Mouse (Mus musculus) central nervous system, embryonic 18 days (tissue): ENCODE data around the gene Sfrp4. TPM values are rescaled to one million over a fixed set of nuclear protein-coding genes. Genes with fewer than 3 reads are reported as not detected.

Experiments used
- polyA plus RNA-seq: library from polyadenylated mRNA; depleted of rRNA; stranded (reverse); fragments of >200 nt; gene quantifications from 2 replicates; pipeline ENCODE4 v1.2.3, GENCODE M21; 2012; rRNA removed

The Sfrp4 gene
- 2.6 and 3.9 TPM in 2 replicates for polyA plus RNA-seq

DNA sequence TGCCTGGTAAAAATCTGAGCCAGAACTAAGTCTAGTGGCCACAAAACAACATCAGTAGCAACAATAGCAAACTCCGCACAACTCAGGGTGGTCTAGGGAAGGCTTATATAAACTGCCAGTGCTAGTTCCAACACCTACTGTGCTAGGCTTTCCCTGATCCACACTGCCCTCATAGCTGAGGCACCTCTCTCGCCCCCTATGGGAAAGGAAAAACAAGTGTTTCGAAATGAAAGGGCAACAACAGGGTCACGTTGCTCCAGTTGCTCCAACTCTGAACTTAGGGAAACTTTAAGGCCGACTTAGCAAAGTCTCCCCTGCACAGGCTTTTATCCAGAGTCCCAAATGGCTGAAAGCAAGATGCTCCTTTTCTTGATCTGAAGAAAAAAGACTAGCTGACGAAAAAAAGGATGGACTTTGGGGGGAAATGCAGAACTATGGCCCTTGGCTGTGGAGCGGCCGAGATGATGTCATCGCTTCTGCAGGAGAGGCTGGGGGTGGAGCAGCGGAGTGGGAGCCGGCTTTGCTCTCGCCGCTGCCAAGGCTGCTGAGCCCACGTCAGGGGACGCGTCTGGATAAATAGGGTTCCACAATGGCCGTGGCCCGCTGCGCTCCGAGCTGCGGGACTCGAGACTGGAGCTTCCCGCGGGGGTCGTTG lies at the start of gene Sfrp4:
Gene Sfrp4, plus strand, starts transcription at position 532 of the 655 bp plus-strand sequence.

DNA sequence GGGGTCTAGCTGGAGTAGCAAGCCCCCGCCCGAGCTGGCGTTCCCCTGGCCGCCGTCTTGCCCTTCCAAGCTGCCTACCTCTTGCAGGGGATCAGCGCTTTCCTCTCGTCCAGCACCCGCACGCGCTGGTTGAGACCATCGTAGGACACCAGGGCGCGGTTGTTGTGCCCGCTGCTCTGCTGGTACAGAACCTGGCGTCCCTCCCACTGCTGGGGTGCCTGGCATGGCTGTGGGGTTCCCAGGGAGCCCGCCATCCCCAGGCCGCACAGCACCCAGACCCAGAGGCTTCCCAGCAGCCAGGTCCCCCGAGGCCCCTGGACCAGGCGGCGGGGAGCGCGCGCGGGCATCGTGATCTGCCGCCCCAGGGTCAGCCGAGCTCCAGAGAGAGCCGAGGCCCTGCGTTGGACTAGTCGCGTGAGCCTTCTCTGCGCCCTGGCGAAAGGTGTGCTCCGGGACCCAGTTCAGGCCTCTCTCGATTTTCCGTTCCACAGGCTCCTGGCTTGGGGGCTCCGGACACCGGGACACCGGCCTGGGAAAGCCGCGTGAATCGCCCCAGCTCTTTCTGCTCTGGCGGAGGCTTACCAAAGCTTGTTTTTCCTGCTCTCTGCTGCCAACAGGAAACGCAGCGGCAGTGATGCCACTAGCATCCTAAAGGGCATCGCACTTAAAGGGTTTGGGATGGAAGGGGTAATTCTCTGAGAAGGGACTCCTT lies 3.5 kb upstream of the Sfrp4 start, which contains the start of gene Epdr1:
Gene Epdr1, minus strand, starts transcription at position 712 of the 712 bp plus-strand sequence.

Other genes with a start within 250 kb of the Sfrp4 start
- 136 and 137 TPM in 2 replicates for gene Stard3nl, start 227.3 kb upstream of the Sfrp4 start, polyA plus RNA-seq
- 22.1 and 25.4 TPM in 2 replicates for gene Epdr1, start 3.2 kb upstream of the Sfrp4 start, polyA plus RNA-seq
- 0.13 TPM in 1 of 2 replicates, not detected in the other for gene Nme8, start 74.7 kb downstream of the Sfrp4 start, polyA plus RNA-seq
- gene Gpr141, start 201.2 kb downstream of the Sfrp4 start, polyA plus RNA-seq: 0.11 and 0.12 TPM in 2 replicates